Mouse (Mus musculus): ENCODE data around the gene Surf2. TPM values are rescaled to one million over a fixed set of nuclear protein-coding genes. Genes with fewer than 3 reads are reported as not detected.

Gene Surf2
- polyA plus RNA-seq, 1 experiment from 2014 or later = 56.0 TPM

GRCm38 (mm10) chr2:26920190-26920855 is 4.2 kb downstream of the Surf2 start:
- Histone ChIP-seq H3K4me3 (no peak overlapping the region), H3K36me3 (peaks cover 78% of the 10 kb centered on the region), H3K4me2 (no peak overlapping the region), H3K9me3 (no peaks in the 10 kb centered on the region), H3K27me3 (no peaks in the 10 kb centered on the region), H3K27ac (no peak overlapping the region), H3K4me1 (replicated peaks) (peaks cover 25% of the 10 kb centered on the region), H3K9ac (no peak overlapping the region)
- ATAC-seq (ENCODE audit: low FRiP score) = no peak
- 89% methylated on average over 6 of the region's 6 CpGs for WGBS

- 87% methylated on average over 9 of the region's 9 CpGs for WGBS
- Histone ChIP-seq H3K27me3 (no peaks in the 10 kb centered on the region), H3K27ac (no peak overlapping the region), H3K4me1 (replicated peaks) (peaks cover 18% of the 10 kb centered on the region), H3K4me2 (no peak overlapping the region), H3K9me3 (no peaks in the 10 kb centered on the region), H3K36me3 (peaks cover 92% of the 10 kb centered on the region), H3K9ac (no peak overlapping the region), H3K4me3 (no peak overlapping the region)
- ATAC-seq (ENCODE audit: low FRiP score) = no peak
Observed at GRCm38 (mm10) chr2:26921784-26922183, 5.6 kb downstream of the Surf2 start.

GRCm38 (mm10) chr2:26927745-26928476 is 11.7 kb downstream of the Surf2 start:
- no peak overlapping the region for H3K4me2 ChIP-seq
- no peak overlapping the region for H3K27ac ChIP-seq
- no peak overlapping the region for H3K4me3 ChIP-seq
- 93% methylated on average over 6 of the region's 6 CpGs for WGBS
- H3K4me1 ChIP-seq (replicated peaks) = peaks cover 35% of the 10 kb centered on the region
- peaks cover 78% of the 10 kb centered on the region for H3K36me3 ChIP-seq
- H3K27me3 ChIP-seq = no peaks in the 10 kb centered on the region
- H3K9ac ChIP-seq = no peak overlapping the region; the same call in 1 of the 2 replicates
- H3K9me3 ChIP-seq = no peaks in the 10 kb centered on the region
- ATAC-seq (ENCODE audit: low FRiP score) = no peak

GRCm38 (mm10) chr2:26930390-26930789 is 14.2 kb downstream of the Surf2 start:
- WGBS = 29% methylated on average over 1 of the region's 1 CpGs
- H3K36me3 ChIP-seq = peaks cover 54% of the 10 kb centered on the region
- H3K27ac ChIP-seq = no peak overlapping the region
- no peak overlapping the region for H3K4me3 ChIP-seq
- H3K4me2 ChIP-seq = no peak overlapping the region
- ATAC-seq (ENCODE audit: low FRiP score) = no peak
- H3K4me1 ChIP-seq (replicated peaks) = peaks cover 35% of the 10 kb centered on the region
- H3K9me3 ChIP-seq = no peaks in the 10 kb centered on the region
- H3K9ac ChIP-seq = peak overlapping the region; percentile 97; the same call in 1 of the 2 replicates
- H3K27me3 ChIP-seq = no peaks in the 10 kb centered on the region

- Histone ChIP-seq H3K27ac (peak overlapping the region; percentile 88), H3K36me3 (peaks cover 32% of the 10 kb centered on the region), H3K9me3 (no peaks in the 10 kb centered on the region), H3K4me3 (peak overlapping the region; percentile 96), H3K4me2 (peak overlapping the region; percentile 89), H3K27me3 (no peaks in the 10 kb centered on the region), H3K4me1 (replicated peaks) (peaks cover 33% of the 10 kb centered on the region), H3K9ac (peak overlapping the region; percentile 97)
- WGBS = 4% methylated on average over 44 of the region's 49 CpGs
- ATAC-seq (ENCODE audit: low FRiP score) = no peak; the same call in 1 of the 2 replicates
Observed at GRCm38 (mm10) chr2:26932473-26933303, 16.5 kb downstream of the Surf2 start.

GRCm38 (mm10) chr2:26933304-26934055 is 17.3 kb downstream of the Surf2 start, which contains the start of the genes Surf4 and Stkld1:
Gene Surf4, minus strand, starts transcription at chr2:26933928.
Gene Stkld1, plus strand, starts transcription at chr2:26934047.
- 1% methylated on average over 61 of the region's 70 CpGs for WGBS
- Histone ChIP-seq H3K4me2 (peak within 1 kb of the TSS; percentile 89), H3K27ac (peak within 1 kb of the TSS; percentile 88), H3K36me3 (peaks cover 25% of the 10 kb centered on the region), H3K9me3 (no peaks in the 10 kb centered on the region), H3K4me1 (replicated peaks) (peaks cover 30% of the 10 kb centered on the region), H3K9ac (peak within 1 kb of the TSS; percentile 97), H3K27me3 (no peaks in the 10 kb centered on the region), H3K4me3 (peak within 1 kb of the TSS; percentile 96)
- peak; percentile 95 for ATAC-seq (ENCODE audit: low FRiP score)

- ATAC-seq (ENCODE audit: low FRiP score) = no peak
- no peak overlapping the region for H3K27ac ChIP-seq
- H3K4me2 ChIP-seq = no peak overlapping the region
- H3K9me3 ChIP-seq = no peaks in the 10 kb centered on the region
- peaks cover 24% of the 10 kb centered on the region for H3K4me1 ChIP-seq (replicated peaks)
- H3K9ac ChIP-seq = no peak overlapping the region
- H3K36me3 ChIP-seq = peaks cover 10% of the 10 kb centered on the region
- H3K4me3 ChIP-seq = no peak overlapping the region
- 85% methylated on average over 2 of the region's 2 CpGs for WGBS
- no peaks in the 10 kb centered on the region for H3K27me3 ChIP-seq
Observed at GRCm38 (mm10) chr2:26935286-26935685, 19.1 kb downstream of the Surf2 start.

GRCm38 (mm10) chr2:26936425-26936824 is 20.3 kb downstream of the Surf2 start:
- 69% methylated on average over 1 of the region's 1 CpGs for WGBS
- no peak for ATAC-seq (ENCODE audit: low FRiP score)
- H3K4me1 ChIP-seq (replicated peaks) = peaks cover 12% of the 10 kb centered on the region
- no peaks in the 10 kb centered on the region for H3K36me3 ChIP-seq
- H3K27me3 ChIP-seq = no peaks in the 10 kb centered on the region
- no peak overlapping the region for H3K27ac ChIP-seq
- no peak overlapping the region for H3K4me2 ChIP-seq
- no peak overlapping the region for H3K9ac ChIP-seq
- H3K4me3 ChIP-seq = no peak overlapping the region
- H3K9me3 ChIP-seq = no peaks in the 10 kb centered on the region

- Histone ChIP-seq H3K4me2 (no peak overlapping the region), H3K9ac (no peak overlapping the region), H3K9me3 (no peaks in the 10 kb centered on the region), H3K4me3 (no peak overlapping the region), H3K27me3 (no peaks in the 10 kb centered on the region), H3K36me3 (peaks cover 2% of the 10 kb centered on the region), H3K27ac (no peak overlapping the region), H3K4me1 (replicated peaks) (no peaks in the 10 kb centered on the region)
- no peak for ATAC-seq (ENCODE audit: low FRiP score)
- WGBS = 43% methylated on average over 5 of the region's 5 CpGs
Observed at GRCm38 (mm10) chr2:26941539-26941938, 25.4 kb downstream of the Surf2 start.

- H3K9ac ChIP-seq = no peak overlapping the region
- H3K36me3 ChIP-seq = peaks cover 10% of the 10 kb centered on the region
- no peaks in the 10 kb centered on the region for H3K27me3 ChIP-seq
- H3K4me2 ChIP-seq = no peak overlapping the region
- H3K27ac ChIP-seq = no peak overlapping the region
- H3K9me3 ChIP-seq = no peaks in the 10 kb centered on the region
- no peaks in the 10 kb centered on the region for H3K4me1 ChIP-seq (replicated peaks)
- ATAC-seq (ENCODE audit: low FRiP score) = no peak
- H3K4me3 ChIP-seq = no peak overlapping the region
- WGBS = 89% methylated on average over 3 of the region's 3 CpGs
Observed at GRCm38 (mm10) chr2:26943253-26943652, 27.1 kb downstream of the Surf2 start.

- peaks cover 77% of the 10 kb centered on the region for H3K36me3 ChIP-seq
- ATAC-seq (ENCODE audit: low FRiP score) = no peak
- H3K9ac ChIP-seq = no peak overlapping the region
- H3K27me3 ChIP-seq = no peaks in the 10 kb centered on the region
- H3K4me3 ChIP-seq = no peak overlapping the region
- H3K9me3 ChIP-seq = no peaks in the 10 kb centered on the region
- WGBS = 94% methylated on average over 2 of the region's 2 CpGs
- H3K27ac ChIP-seq = no peak overlapping the region
- no peaks in the 10 kb centered on the region for H3K4me1 ChIP-seq (replicated peaks)
- H3K4me2 ChIP-seq = no peak overlapping the region
Observed at GRCm38 (mm10) chr2:26950411-26950810, 34.2 kb downstream of the Surf2 start.
